Mouse (Mus musculus): ENCODE measurements around the gene Olfr351.

DNA sequence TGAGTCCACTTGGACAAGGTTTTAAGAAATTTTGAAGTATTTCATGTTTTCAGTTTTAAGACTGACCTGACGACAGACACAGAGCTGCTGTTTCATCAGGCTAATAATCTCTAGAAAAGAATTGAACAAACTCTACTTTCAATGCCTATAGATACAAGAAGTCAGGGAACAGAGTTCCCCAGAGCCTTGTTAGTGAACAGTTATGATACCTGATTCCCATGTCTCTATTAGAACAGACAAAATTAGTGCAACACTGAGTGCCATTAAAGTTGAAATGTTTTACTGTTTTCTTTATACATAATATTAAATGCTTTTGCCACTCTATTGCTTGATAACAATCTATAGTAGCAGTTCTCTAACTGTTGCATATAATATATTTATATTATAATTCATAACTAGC, at the start of gene Olfr351:
- TF ChIP-seq CTCF (conservative IDR thresholded peaks at IDR 0.05; ENCODE audit: insufficient read depth, insufficient read length, low read depth, low read length) (no peak), POLR2A (IDR thresholded peaks at IDR 0.05; ENCODE audit: low read depth, low read length) (no peak)
